21 mouse cellular contexts compared by ENCODE assay signal in the genomic region with DNA sequence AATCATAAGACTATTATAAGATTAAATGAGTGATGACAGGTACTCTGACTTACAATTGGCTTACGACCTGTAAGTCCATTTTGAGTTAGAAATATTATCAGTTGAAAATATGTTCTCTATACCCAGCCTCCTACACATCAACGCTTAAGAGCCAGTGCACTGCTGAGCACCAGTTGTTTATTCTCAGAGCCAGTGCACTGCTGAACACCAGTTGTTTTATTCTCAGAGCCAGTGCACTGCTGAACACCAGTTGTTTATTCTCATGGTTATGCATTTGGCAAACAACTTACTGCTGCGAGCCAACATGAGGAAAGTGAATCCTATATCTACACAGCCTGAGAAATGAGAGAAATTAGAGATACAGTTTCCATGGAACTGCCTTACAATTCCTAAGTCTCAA. TPM values are rescaled to one million over a fixed set of nuclear protein-coding genes. Genes with fewer than 3 reads are reported as not detected.
DNase-seq lines count a peak whose midpoint lies in the region; ATAC-seq and TF ChIP-seq lines count a peak whose summit lies in the region.
"Had no signal": no experiment of that assay in that cellular context is flagged by ENCODE, and none has a peak within 500 bp of the region (broad histone marks: within the 10 kb centered on the region; RNA-seq: fewer than 3 reads in every experiment).

No protein-coding gene starts in this region.

- H3K9ac ChIP-seq in forebrain, postnatal 0 days, result no peak overlapping the region
- no peak overlapping the region for H3K9ac ChIP-seq in forebrain, embryonic 14.5 days (ENCODE audit: low read length)
- no peak overlapping the region for H3K9ac ChIP-seq in liver, adult 2 months (ENCODE audit: low read depth, low read length)
- H3K9ac ChIP-seq: embryonic facial prominence, embryonic 12.5 days; forebrain, embryonic 12.5 days; heart, embryonic 12.5 days; hindbrain, embryonic 14.5 days had no signal

- 0 out of 2 replicates have a peak, but pooled peaks cover 5% of the 10 kb centered on the region for H3K4me1 ChIP-seq in forebrain, postnatal 0 days (ENCODE audit: insufficient read depth)
- 0 out of 2 replicates have a peak, but pooled peaks cover 6% of the 10 kb centered on the region for H3K4me1 ChIP-seq in forebrain, embryonic 14.5 days (ENCODE audit: control insufficient read depth, insufficient read depth, low read length)
- H3K4me1 ChIP-seq in liver, adult 2 months (ENCODE audit: control insufficient read depth, insufficient read depth, low read length), result no peaks in the 10 kb centered on the region; the same call in 1 of the 2 replicates

- H3K27ac ChIP-seq in forebrain, postnatal 0 days (ENCODE audit: low read depth, low read length), result no peak overlapping the region
- no peak overlapping the region for H3K27ac ChIP-seq in forebrain, embryonic 14.5 days (ENCODE audit: low read depth, low read length)
- H3K27ac ChIP-seq in liver, adult 2 months (replicated peaks; ENCODE audit: insufficient read depth, low read depth, low read length), result no peak overlapping the region
- H3K27ac ChIP-seq: embryonic facial prominence, embryonic 12.5 days; forebrain, embryonic 12.5 days; gastrocnemius, adult 2 months; hindbrain, embryonic 14.5 days had no signal

- no peak for TF ChIP-seq POLR2A in liver, adult 2 months (IDR thresholded peaks at IDR 0.05; ENCODE audit: extremely low read depth, insufficient read depth, low read length)

- no peaks in the 10 kb centered on the region for H3K79me2 ChIP-seq in liver, adult 2 months (ENCODE audit: control insufficient read depth, insufficient read depth, low read length)

- H3K27me3 ChIP-seq in forebrain, postnatal 0 days (ENCODE audit: insufficient read depth, low read length), result no peaks in the 10 kb centered on the region
- no peaks in the 10 kb centered on the region for H3K27me3 ChIP-seq in forebrain, embryonic 14.5 days (replicated peaks; ENCODE audit: control insufficient read depth, insufficient read depth, low read length)
- H3K27me3 ChIP-seq in liver, adult 2 months (ENCODE audit: control insufficient read depth, insufficient read depth, low read length), result no peaks in the 10 kb centered on the region
- H3K27me3 ChIP-seq: embryonic facial prominence, embryonic 12.5 days; heart, embryonic 12.5 days had no signal

- 60% methylated on average over 3 of the region's 3 CpGs for WGBS in forebrain, postnatal 0 days
- WGBS in forebrain, embryonic 14.5 days, result 59% methylated on average over 3 of the region's 3 CpGs
- WGBS in liver, adult 2 months, result 74% methylated on average over 3 of the region's 3 CpGs

- no peaks in the 10 kb centered on the region for H3K36me3 ChIP-seq in forebrain, postnatal 0 days (ENCODE audit: insufficient read depth)
- no peaks in the 10 kb centered on the region for H3K36me3 ChIP-seq in forebrain, embryonic 14.5 days (ENCODE audit: control insufficient read depth, insufficient read depth, low read length)
- no peaks in the 10 kb centered on the region for H3K36me3 ChIP-seq in liver, adult 2 months (ENCODE audit: control insufficient read depth, insufficient read depth, low read length)
- H3K36me3 ChIP-seq: embryonic facial prominence, embryonic 12.5 days; forebrain, embryonic 12.5 days; heart, embryonic 12.5 days had no signal

- H3K9me3 ChIP-seq in forebrain, postnatal 0 days (ENCODE audit: low read length), result no peaks in the 10 kb centered on the region
- no peaks in the 10 kb centered on the region for H3K9me3 ChIP-seq in forebrain, embryonic 14.5 days (replicated peaks; ENCODE audit: control insufficient read depth, low read length)
- H3K9me3 ChIP-seq: embryonic facial prominence, embryonic 12.5 days; forebrain, embryonic 12.5 days; heart, embryonic 12.5 days had no signal

- TF ChIP-seq CTCF in forebrain, postnatal 0 days (IDR thresholded peaks at IDR 0.05; ENCODE audit: low read depth), result no peak
- no peak for TF ChIP-seq CTCF in liver, adult 2 months (IDR thresholded peaks at IDR 0.05; ENCODE audit: low read depth, low read length)

- no peak for DNase-seq in forebrain, postnatal 0 days
- no peak for DNase-seq in forebrain, embryonic 14.5 days (ENCODE audit: low spot score)
- peak; percentile 38 for DNase-seq in kidney, postnatal 10 days
- DNase-seq in kidney, postnatal 36 days, result no peak
- peak; percentile 15 for DNase-seq in liver, adult 2 months (ENCODE audit: extremely low read depth, low read depth, low spot score)
- no peak for DNase-seq in liver
- DNase-seq: adrenal gland, postnatal 10 days; cerebellum, adult 11 months; cerebellum, adult 8-10 months; cerebellum, postnatal 14 days; embryo, embryonic 11 days; gastrocnemius, adult 2 months; gastrocnemius, postnatal 25 days; heart, postnatal 4 days had no signal

- ATAC-seq in forebrain, postnatal 0 days, result peak; percentile 14; the same call in 1 of the 2 replicates
- ATAC-seq in forebrain, embryonic 14.5 days, result no peak

- H3K4me2 ChIP-seq in forebrain, postnatal 0 days (ENCODE audit: low read depth), result no peak overlapping the region
- H3K4me2 ChIP-seq in forebrain, embryonic 14.5 days (ENCODE audit: low read length), result no peak overlapping the region
- H3K4me2 ChIP-seq: embryonic facial prominence, embryonic 12.5 days; forebrain, embryonic 12.5 days; heart, embryonic 12.5 days; hindbrain, embryonic 14.5 days had no signal

- H3K4me3 ChIP-seq in forebrain, postnatal 0 days (ENCODE audit: low read depth, low read length), result no peak overlapping the region
- H3K4me3 ChIP-seq in forebrain, embryonic 14.5 days (ENCODE audit: low read depth, low read length), result no peak overlapping the region
- H3K4me3 ChIP-seq in liver, adult 2 months (ENCODE audit: insufficient read depth, low read depth, low read length), result no peak overlapping the region
- H3K4me3 ChIP-seq: embryonic facial prominence, embryonic 12.5 days; forebrain, embryonic 12.5 days; gastrocnemius, adult 2 months; heart, embryonic 12.5 days had no signal

RNA-seq across cellular contexts. Expression of gene Me3, which starts 2.3 kb away (rescaled TPM):
- 11.8 and 15.6 TPM in 2 replicates for total RNA-seq in forebrain, postnatal 0 days (2014; rRNA removed)
- 14.7 and 15.1 TPM in 2 replicates for polyA plus RNA-seq in forebrain, postnatal 0 days (2015; fragmentation: Nextera tagmentation; extraction: Ambion mirVana)
- 3.2 and 5.0 TPM in 2 replicates for polyA plus RNA-seq in forebrain, embryonic 14.5 days (2014; fragmentation: Nextera tagmentation; extraction: Ambion mirVana)
- 0.20 and 0.28 TPM in 2 replicates for total RNA-seq in liver, adult 2 months (2014; rRNA removed)
- 0.06 and 0.20 TPM in 2 replicates for polyA plus RNA-seq in liver, adult 2 months (2012; rRNA removed)
- total RNA-seq: common myeloid progenitor, adult 5-6 weeks; granulocyte monocyte progenitor cell, adult 5-6 weeks; MEL had no signal

Comparison
In these comparisons a context has a peak if more than half of its experiments do, and no peak if none do; other contexts are left out.
1. DNase-seq: peak in kidney, postnatal 10 days (single experiment) and liver, adult 2 months (single experiment); none in forebrain, postnatal 0 days (single experiment), forebrain, embryonic 14.5 days (single experiment), kidney, postnatal 36 days (0 of 2) and liver (single experiment).